Mouse (Mus musculus) MEL (cell line): ENCODE measurements around the gene Acin1.

Experiments
- CHD2 ChIP-seq: IDR thresholded peaks from 2 replicates; pipeline ENCODE4 v1.6.1; 2011; ENCODE audit warnings: low read length, improper control_type of control experiment
- EP300 ChIP-seq, 2 experiments: IDR thresholded peaks; 2 replicates each; pipeline ENCODE4 v1.6.1; 2011; ENCODE audit warnings: improper control_type of control experiment in 2 of 2, low read length in 2 of 2, low read depth in 1 of 2, mild to moderate bottlenecking in 1 of 2
- MXI1 ChIP-seq: IDR thresholded peaks from 2 replicates; pipeline ENCODE4 v1.6.1; 2011; ENCODE audit warnings: mild to moderate bottlenecking, low read depth, low read length, improper control_type of control experiment
- POLR2A ChIP-seq, 2 experiments: IDR thresholded peaks; 2 replicates each; pipeline ENCODE4 v1.6.1; 2011 to 2012; ENCODE audit warnings: low read length in 2 of 2, mild to moderate bottlenecking in 2 of 2, control low read depth in 1 of 2, improper control_type of control experiment in 1 of 2, low read depth in 1 of 2, moderate library complexity in 1 of 2; ENCODE audit not compliant: control insufficient read depth in 1 of 2, insufficient read depth in 1 of 2, poor library complexity in 1 of 2

DNA sequence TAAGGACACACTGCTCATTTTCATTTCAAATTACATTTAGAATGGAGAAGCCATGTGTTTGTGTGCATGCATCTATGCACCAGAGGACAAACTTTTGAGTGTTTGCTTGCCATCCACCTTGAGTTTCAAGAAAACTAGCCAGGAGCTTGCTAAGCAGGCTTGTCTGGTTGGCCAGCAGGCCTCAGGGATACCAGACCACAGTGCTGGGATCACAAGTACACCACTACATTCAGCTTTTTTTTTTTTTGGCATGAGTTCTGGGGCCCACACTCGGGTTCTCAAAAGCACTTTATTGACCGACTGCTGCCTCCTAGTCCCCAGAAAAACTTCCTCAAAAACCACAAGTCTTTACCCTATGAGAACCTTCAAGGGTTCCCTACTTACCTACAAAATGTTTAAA, 12.4 kb downstream of the Acin1 start:
- TF ChIP-seq POLR2A (IDR thresholded peaks at IDR 0.05; ENCODE audit: control insufficient read depth in 1 of 2, insufficient read depth in 1 of 2, low read depth in 1 of 2, low read length in 2 of 2, poor library complexity in 1 of 2) (no peak), CHD2 (no peak), EP300 (IDR thresholded peaks at IDR 0.05; ENCODE audit: low read depth in 1 of 2, low read length in 2 of 2) (no peak), MXI1 (no peak)
